Mouse (Mus musculus) ES-E14 (cell line): ENCODE data around the gene Spata31d1d.

Experiments
- CHD2 ChIP-seq: IDR thresholded peaks from 2 replicates; pipeline ENCODE4 v1.6.1; 2014; ENCODE audit warnings: mild to moderate bottlenecking, low read depth, low read length, inconsistent platforms
- HCFC1 ChIP-seq: IDR thresholded peaks from 2 replicates; pipeline ENCODE4 v1.6.1; 2012; ENCODE audit warnings: low read length, inconsistent platforms, borderline replicate concordance; ENCODE audit not compliant: insufficient read depth

DNA sequence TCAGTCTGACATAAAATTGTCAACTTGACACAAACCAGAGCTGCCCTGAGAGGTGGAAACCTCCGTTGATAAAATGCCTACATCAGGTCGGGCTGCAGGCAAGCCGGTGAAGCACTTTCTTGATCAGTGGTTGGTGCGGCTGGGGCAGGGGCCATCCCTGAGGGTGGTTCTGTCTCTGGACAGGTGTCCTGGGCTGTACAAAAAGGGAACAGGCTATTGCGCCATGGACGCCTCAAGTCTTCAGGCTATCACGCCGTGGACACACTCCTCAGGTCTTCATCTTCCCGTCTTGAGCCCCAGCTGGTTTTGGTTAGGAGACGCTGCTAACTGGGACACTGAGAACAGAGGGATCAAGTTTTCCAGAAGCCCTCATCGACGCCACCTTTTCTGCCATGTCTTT lies 18.8 kb upstream of the Spata31d1d start:
- TF ChIP-seq CHD2 (no peak), HCFC1 (no peak)
